Mouse (Mus musculus) retina, postnatal 7 days (tissue): Measurements from ENCODE around the gene Ncoa7.

Source experiments
- DNase-seq: peaks from one replicate; pipeline ENCODE4 v3.0.0-alpha.2; 2012; ENCODE audit warnings: low read depth, low spot score

Ncoa7 gene

GRCm38 (mm10) chr10:30587037-30587436, 216.1 kb downstream of the Ncoa7 start:
- DNase-seq: no peak

- DNase-seq: no peak
Observed at GRCm38 (mm10) chr10:30585691-30586090, 217.4 kb downstream of the Ncoa7 start.
